Mouse (Mus musculus) limb, embryonic 15.5 days (tissue): Measurements from ENCODE around the gene Gpc6. TPM values are rescaled to one million over a fixed set of nuclear protein-coding genes. Genes with fewer than 3 reads are reported as not detected.

ENCODE experiments used
- ATAC-seq: fragments of 200-750 bp; cut with Nextera tagmentation; 2 replicates; pipeline ENCODE4 v1.8.0; 2017; ENCODE audit warnings: low read depth, moderate TSS enrichment; ENCODE audit not compliant: insufficient number of reproducible peaks, low FRiP score, low TSS enrichment
- H3K27ac ChIP-seq: fragments of 300-500 bp; sonication (generic); 2 replicates; pipeline ENCODE4 v1.5.1; 2015; ENCODE audit warnings: moderate library complexity, mild to moderate bottlenecking, inconsistent platforms
- H3K27me3 ChIP-seq: fragments of 300-500 bp; sonication (generic); 2 replicates; pipeline ENCODE4 v1.6.1; 2015; ENCODE audit warnings: inconsistent platforms
- H3K36me3 ChIP-seq: fragments of 300-500 bp; sonication (generic); 2 replicates; pipeline ENCODE4 v1.6.1; 2015; ENCODE audit warnings: inconsistent platforms
- H3K4me1 ChIP-seq: fragments of 300-500 bp; sonication (generic); 2 replicates; pipeline ENCODE4 v1.6.1; 2015; ENCODE audit warnings: inconsistent platforms
- H3K4me2 ChIP-seq: fragments of 300-500 bp; sonication (generic); 2 replicates; pipeline ENCODE4 v1.6.1; 2015; ENCODE audit warnings: mild to moderate bottlenecking, inconsistent platforms
- H3K4me3 ChIP-seq: fragments of 300-500 bp; sonication (generic); 2 replicates; pipeline ENCODE4 v1.5.1; 2015; ENCODE audit warnings: mild to moderate bottlenecking, inconsistent platforms
- H3K9ac ChIP-seq: fragments of 300-500 bp; sonication (generic); 2 replicates; pipeline ENCODE4 v1.6.1; 2015; ENCODE audit warnings: inconsistent platforms
- H3K9me3 ChIP-seq: fragments of 300-500 bp; sonication (generic); 2 replicates; pipeline ENCODE4 v1.6.1; 2016; ENCODE audit warnings: inconsistent platforms
- WGBS: fragments of 180-500 bp; shearing (Covaris S2); methylation state at CpG from one replicate; pipeline ENCODE4 v1.1.7; 2015; 5-methylcytosine and 5-hydroxymethylcytosine counted together
- polyA plus RNA-seq: library from polyadenylated mRNA; unstranded; fragments of >200 nt; fragmentation: Nextera tagmentation; extraction: Ambion mirVana; gene quantifications from 2 replicates; pipeline ENCODE4 v1.2.1, GENCODE M21; 2015

Gpc6 gene
- polyA plus RNA-seq, 1 experiment from 2014 or later: 42.5 TPM

- Histone ChIP-seq H3K9me3 (no peaks in the 10 kb centered on the region), H3K36me3 (no peaks in the 10 kb centered on the region), H3K4me1 (peaks cover 3% of the 10 kb centered on the region; the same call in 1 of the 2 replicates), H3K27me3 (no peaks in the 10 kb centered on the region), H3K4me3 (no peak overlapping the region), H3K4me2 (no peak overlapping the region), H3K9ac (no peak overlapping the region), H3K27ac (no peak overlapping the region)
- 55% methylated on average over 6 of the region's 6 CpGs for WGBS
- ATAC-seq: no peak
These were observed 39.7 kb downstream of the Gpc6 start for GRCm38 (mm10) chr14:116964837-116965236.

- ATAC-seq: no peak
- H3K27ac ChIP-seq: no peak overlapping the region
- no peaks in the 10 kb centered on the region for H3K9me3 ChIP-seq
- WGBS: 91% methylated on average over 3 of the region's 3 CpGs
- H3K36me3 ChIP-seq: no peaks in the 10 kb centered on the region
- no peaks in the 10 kb centered on the region for H3K27me3 ChIP-seq
- H3K4me2 ChIP-seq: no peak overlapping the region
- no peak overlapping the region for H3K9ac ChIP-seq
- H3K4me3 ChIP-seq: no peak overlapping the region
- H3K4me1 ChIP-seq: no peaks in the 10 kb centered on the region
These were observed 49.6 kb downstream of the Gpc6 start for GRCm38 (mm10) chr14:116974708-116975107.

- WGBS: 79% methylated on average over 4 of the region's 4 CpGs
- Histone ChIP-seq H3K36me3 (no peaks in the 10 kb centered on the region), H3K4me3 (no peak overlapping the region), H3K9me3 (no peaks in the 10 kb centered on the region), H3K4me2 (no peak overlapping the region), H3K27ac (no peak overlapping the region), H3K27me3 (no peaks in the 10 kb centered on the region), H3K4me1 (no peaks in the 10 kb centered on the region), H3K9ac (no peak overlapping the region)
- ATAC-seq: no peak
These were observed 50.1 kb downstream of the Gpc6 start for GRCm38 (mm10) chr14:116975224-116975623.

GRCm38 (mm10) chr14:116977259-116977658 is 52.1 kb downstream of the Gpc6 start:
- Histone ChIP-seq H3K4me2 (no peak overlapping the region), H3K36me3 (no peaks in the 10 kb centered on the region), H3K4me3 (no peak overlapping the region), H3K9me3 (no peaks in the 10 kb centered on the region), H3K4me1 (no peaks in the 10 kb centered on the region), H3K27me3 (no peaks in the 10 kb centered on the region), H3K27ac (no peak overlapping the region), H3K9ac (no peak overlapping the region)
- ATAC-seq: no peak
- WGBS: 67% methylated on average over 2 of the region's 2 CpGs

- Histone ChIP-seq H3K27me3 (no peaks in the 10 kb centered on the region), H3K9ac (no peak overlapping the region), H3K27ac (no peak overlapping the region), H3K4me1 (no peaks in the 10 kb centered on the region), H3K4me2 (no peak overlapping the region), H3K4me3 (no peak overlapping the region), H3K36me3 (no peaks in the 10 kb centered on the region), H3K9me3 (no peaks in the 10 kb centered on the region)
- WGBS: 78% methylated on average over 10 of the region's 10 CpGs
- no peak for ATAC-seq
These were observed 54.7 kb downstream of the Gpc6 start for GRCm38 (mm10) chr14:116979714-116980382.

GRCm38 (mm10) chr14:116981711-116982110 is 56.6 kb downstream of the Gpc6 start:
- H3K4me3 ChIP-seq: no peak overlapping the region
- no peaks in the 10 kb centered on the region for H3K4me1 ChIP-seq
- H3K4me2 ChIP-seq: no peak overlapping the region
- H3K27ac ChIP-seq: no peak overlapping the region
- no peak overlapping the region for H3K9ac ChIP-seq
- WGBS: 79% methylated on average over 4 of the region's 4 CpGs
- no peaks in the 10 kb centered on the region for H3K9me3 ChIP-seq
- no peak for ATAC-seq
- no peaks in the 10 kb centered on the region for H3K27me3 ChIP-seq
- H3K36me3 ChIP-seq: no peaks in the 10 kb centered on the region

- ATAC-seq: no peak
- Histone ChIP-seq H3K9me3 (no peaks in the 10 kb centered on the region), H3K4me2 (no peak overlapping the region), H3K36me3 (peaks cover 4% of the 10 kb centered on the region; the same call in 1 of the 2 replicates), H3K27ac (no peak overlapping the region), H3K27me3 (no peaks in the 10 kb centered on the region), H3K9ac (no peak overlapping the region), H3K4me3 (no peak overlapping the region), H3K4me1 (no peaks in the 10 kb centered on the region)
- WGBS: 56% methylated on average over 3 of the region's 3 CpGs
These were observed 62.2 kb downstream of the Gpc6 start for GRCm38 (mm10) chr14:116987341-116987740.

- H3K4me2 ChIP-seq: no peak overlapping the region
- no peaks in the 10 kb centered on the region for H3K27me3 ChIP-seq
- H3K4me1 ChIP-seq: no peaks in the 10 kb centered on the region
- no peak overlapping the region for H3K9ac ChIP-seq
- no peak for ATAC-seq
- H3K27ac ChIP-seq: no peak overlapping the region
- H3K4me3 ChIP-seq: no peak overlapping the region
- WGBS: 69% methylated on average over 1 of the region's 1 CpGs
- H3K36me3 ChIP-seq: no peaks in the 10 kb centered on the region
- H3K9me3 ChIP-seq: no peaks in the 10 kb centered on the region
These were observed 75.3 kb downstream of the Gpc6 start for GRCm38 (mm10) chr14:117000376-117000775.

GRCm38 (mm10) chr14:117002313-117002712 is 77.2 kb downstream of the Gpc6 start:
- ATAC-seq: no peak
- Histone ChIP-seq H3K27me3 (no peaks in the 10 kb centered on the region), H3K27ac (no peak overlapping the region), H3K9me3 (no peaks in the 10 kb centered on the region), H3K4me3 (no peak overlapping the region), H3K9ac (no peak overlapping the region), H3K4me1 (no peaks in the 10 kb centered on the region), H3K36me3 (no peaks in the 10 kb centered on the region), H3K4me2 (no peak overlapping the region)
- 72% methylated on average over 8 of the region's 8 CpGs for WGBS

GRCm38 (mm10) chr14:117008781-117009180 is 83.7 kb downstream of the Gpc6 start:
- no peak for ATAC-seq
- 39% methylated on average over 3 of the region's 3 CpGs for WGBS
- H3K9me3 ChIP-seq: no peaks in the 10 kb centered on the region
- no peak overlapping the region for H3K4me3 ChIP-seq
- H3K9ac ChIP-seq: no peak overlapping the region
- no peaks in the 10 kb centered on the region for H3K36me3 ChIP-seq
- no peaks in the 10 kb centered on the region for H3K4me1 ChIP-seq
- H3K4me2 ChIP-seq: no peak overlapping the region
- H3K27ac ChIP-seq: no peak overlapping the region
- no peaks in the 10 kb centered on the region for H3K27me3 ChIP-seq

- H3K27me3 ChIP-seq: no peaks in the 10 kb centered on the region
- 31% methylated on average over 1 of the region's 1 CpGs for WGBS
- H3K4me2 ChIP-seq: no peak overlapping the region
- H3K4me1 ChIP-seq: peaks cover 2% of the 10 kb centered on the region; the same call in 1 of the 2 replicates
- H3K9ac ChIP-seq: no peak overlapping the region
- H3K27ac ChIP-seq: no peak overlapping the region
- no peaks in the 10 kb centered on the region for H3K9me3 ChIP-seq
- no peak for ATAC-seq
- no peaks in the 10 kb centered on the region for H3K36me3 ChIP-seq
- H3K4me3 ChIP-seq: no peak overlapping the region
These were observed 87.9 kb downstream of the Gpc6 start for GRCm38 (mm10) chr14:117012969-117013368.

GRCm38 (mm10) chr14:117013554-117014117 is 88.5 kb downstream of the Gpc6 start:
- H3K9me3 ChIP-seq: no peaks in the 10 kb centered on the region
- H3K9ac ChIP-seq: no peak overlapping the region
- 41% methylated on average over 3 of the region's 3 CpGs for WGBS
- no peak overlapping the region for H3K27ac ChIP-seq
- no peaks in the 10 kb centered on the region for H3K36me3 ChIP-seq
- H3K4me1 ChIP-seq: peaks cover 2% of the 10 kb centered on the region; the same call in 1 of the 2 replicates
- H3K4me2 ChIP-seq: no peak overlapping the region
- no peaks in the 10 kb centered on the region for H3K27me3 ChIP-seq
- no peak overlapping the region for H3K4me3 ChIP-seq
- ATAC-seq: no peak
